ENCODE assay signal across 16 mouse cellular contexts in the genomic region with DNA sequence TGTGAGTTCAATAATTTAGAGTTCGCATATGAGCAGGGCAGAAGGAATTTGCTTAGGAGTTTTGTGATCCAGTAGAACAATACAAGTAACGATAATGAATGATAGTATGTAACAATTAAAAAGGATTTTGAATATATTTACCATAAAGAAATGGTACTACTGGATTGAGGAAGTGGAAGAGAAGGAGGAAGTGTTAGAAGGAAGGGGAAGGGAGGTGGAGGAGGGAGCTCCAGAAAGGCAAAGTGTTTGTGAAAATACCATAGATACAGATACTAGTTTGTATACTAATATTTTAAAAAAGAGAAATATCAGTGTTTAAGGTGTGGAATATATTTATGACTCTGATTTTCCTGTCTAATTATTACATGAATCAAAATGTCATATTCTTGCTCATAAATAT.
"Had no signal": no experiment of that assay in that cellular context is flagged by ENCODE, and none has a peak within 500 bp of the region (broad histone marks: within the 10 kb centered on the region; RNA-seq: fewer than 3 reads in every experiment).

No protein-coding gene starts in this region.

- DNase-seq: kidney, adult 2 months; kidney, postnatal 25 days; layer of hippocampus, postnatal 36 days; lung, adult 18-20 months; lung, postnatal 4 days; thymus, adult 18-20 months; thymus, postnatal 36 days had no signal

- H3K36me3 ChIP-seq: midbrain, embryonic 10.5 days; midbrain, embryonic 13.5 days had no signal

- H3K4me2 ChIP-seq: liver, embryonic 11.5 days; midbrain, embryonic 13.5 days had no signal

- H3K9ac ChIP-seq: liver, embryonic 14.5 days; midbrain, embryonic 13.5 days had no signal

- H3K4me3 ChIP-seq: layer of hippocampus, adult 2 months; left cerebral cortex, adult 2 months; megakaryocyte, embryonic 14.5 days; midbrain, embryonic 10.5 days; midbrain, embryonic 13.5 days had no signal

- H3K9me3 ChIP-seq: megakaryocyte, embryonic 14.5 days; midbrain, embryonic 10.5 days; midbrain, embryonic 13.5 days had no signal

- ATAC-seq: intestine, embryonic 16.5 days; midbrain, embryonic 13.5 days had no signal

- H3K27me3 ChIP-seq: megakaryocyte, embryonic 14.5 days; midbrain, embryonic 13.5 days had no signal

- H3K27ac ChIP-seq: kidney, postnatal 0 days; layer of hippocampus, adult 2 months; left cerebral cortex, adult 2 months; liver, embryonic 14.5 days; midbrain, embryonic 10.5 days; midbrain, embryonic 13.5 days had no signal
